Mouse (Mus musculus): Measurements from ENCODE around the gene Doc2g.
"Not testable (repeated sequence)": the region's sequence is repeated elsewhere in the genome, so short reads cannot be mapped to it uniquely, and the experiment has no call there.

DNA sequence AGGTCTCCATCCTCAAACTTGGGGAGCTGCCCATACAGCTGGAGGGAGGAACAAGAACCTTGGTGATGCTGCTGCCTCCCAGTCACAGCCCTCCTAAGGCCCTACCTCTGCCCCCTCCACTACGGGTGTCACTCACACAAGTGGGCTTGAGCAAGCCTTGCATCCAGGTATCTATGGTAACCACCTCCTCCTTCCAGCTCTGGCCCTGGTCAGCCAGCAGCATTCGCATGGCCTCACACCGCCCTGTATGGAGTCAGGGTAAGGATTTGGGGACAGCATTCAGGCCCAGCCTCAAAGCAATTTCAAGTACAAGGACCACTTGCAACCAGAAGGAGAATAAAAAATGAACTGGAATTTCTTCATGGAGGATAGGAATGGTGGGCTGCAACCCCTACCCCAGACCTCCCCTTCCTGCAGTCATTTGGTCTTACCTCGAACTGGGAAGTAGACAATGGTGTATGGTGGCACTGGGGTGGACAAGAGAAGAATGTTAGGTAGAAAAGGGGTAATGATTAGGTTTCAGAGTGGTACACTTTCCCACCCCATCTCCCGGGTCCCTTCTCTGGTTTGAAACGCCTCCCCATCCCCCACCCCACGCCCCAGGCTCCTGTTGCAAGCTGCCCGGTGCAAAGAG, 34.2 kb downstream of the Doc2g start:
- TF ChIP-seq CTCF (IDR thresholded peaks at IDR 0.05; ENCODE audit: low read depth, low read length); POLR2A (IDR thresholded peaks at IDR 0.05; ENCODE audit: borderline replicate concordance, low read depth, low read length): not testable (repeated sequence)
